Mouse (Mus musculus) olfactory bulb, adult 2 months (tissue): ENCODE measurements at regions not wholly inside any gene's neighbourhood (a gene's known extent, or its start where the extent isn't known, plus 50 kb on each side); places are given as distances from the start of the nearest gene placed in this dataset.

Experiments used
- CTCF ChIP-seq: fragments of 200-500 bp; IDR thresholded peaks from 2 replicates; pipeline ENCODE4 v1.5.1; 2012; ENCODE audit warnings: low read depth, mild to moderate bottlenecking, low read length, moderate library complexity; ENCODE audit not compliant: insufficient read depth
- POLR2A ChIP-seq: fragments of 200-500 bp; IDR thresholded peaks from 2 replicates; pipeline ENCODE4 v1.6.1; 2012; ENCODE audit warnings: mild to moderate bottlenecking, low read depth, low read length, moderate library complexity; ENCODE audit not compliant: insufficient read depth

GRCm38 (mm10) chr11:24829578-24830401 lies 751.9 kb downstream of the Bcl11a start:
- TF ChIP-seq POLR2A (no peak), CTCF (no peak)
